Mouse (Mus musculus) neural tube, embryonic 10.5 days (tissue): ENCODE measurements around the gene Gm38392.
"Not testable (repeated sequence)": the region's sequence is repeated elsewhere in the genome, so short reads cannot be mapped to it uniquely, and the experiment has no call there.

Experiments used
- DNase-seq: peaks from one replicate; pipeline ENCODE4 v3.0.0-alpha.2; 2017; ENCODE audit warnings: low spot score; ENCODE audit errors: extremely low spot score

Gm38392 gene

GRCm38 (mm10) chr3:88287110-88287509, at the start of gene Gm38392:
Gene Gm38392, minus strand, starts transcription at chr3:88287210.
- DNase-seq, result no peak

- peak; percentile 96 for DNase-seq
Measured at GRCm38 (mm10) chr3:88336058-88337013, 49.3 kb upstream of the Gm38392 start, which contains the start of the genes Tmem79 and Smg5. Gene Tmem79, minus strand, starts transcription at chr3:88336148. Gene Smg5, plus strand, starts transcription at chr3:88336260.

GRCm38 (mm10) chr3:88335436-88336053, 48.5 kb upstream of the Gm38392 start:
- DNase-seq, result no peak

- DNase-seq, result no peak
Measured at GRCm38 (mm10) chr3:88334902-88335435, 48.0 kb upstream of the Gm38392 start.

- no peak for DNase-seq
Measured at GRCm38 (mm10) chr3:88334029-88334658, 47.1 kb upstream of the Gm38392 start.

GRCm38 (mm10) chr3:88331282-88331681, 44.3 kb upstream of the Gm38392 start:
- no peak for DNase-seq

- no peak for DNase-seq
Measured at GRCm38 (mm10) chr3:88328956-88329355, 41.9 kb upstream of the Gm38392 start.

- DNase-seq, result peak; percentile 60
Measured at GRCm38 (mm10) chr3:88324951-88325405, 38.0 kb upstream of the Gm38392 start, which contains the start of gene Glmp. Gene Glmp, plus strand, starts transcription at chr3:88325023.

- DNase-seq, result no peak
Measured at GRCm38 (mm10) chr3:88299172-88299571, 12.2 kb upstream of the Gm38392 start.

GRCm38 (mm10) chr3:88297321-88297851, 10.4 kb upstream of the Gm38392 start:
- no peak for DNase-seq

GRCm38 (mm10) chr3:88296561-88297318, 9.7 kb upstream of the Gm38392 start, which contains the start of the genes Tsacc and Cct3:
Gene Tsacc, minus strand, starts transcription at chr3:88296999.
Gene Cct3, plus strand, starts transcription at chr3:88297116.
- DNase-seq, result peak; percentile 93

- DNase-seq, result no peak
Measured at GRCm38 (mm10) chr3:88296110-88296560, 9.1 kb upstream of the Gm38392 start.

GRCm38 (mm10) chr3:88295272-88295671, 8.3 kb upstream of the Gm38392 start:
- not testable (repeated sequence) for DNase-seq

- no peak for DNase-seq
Measured at GRCm38 (mm10) chr3:88291970-88292369, 5.0 kb upstream of the Gm38392 start.

- DNase-seq, result not testable (repeated sequence)
Measured at GRCm38 (mm10) chr3:88288133-88288713, 1.2 kb upstream of the Gm38392 start.

- DNase-seq, result not testable (repeated sequence)
Measured at GRCm38 (mm10) chr3:88285565-88285895, 1.5 kb downstream of the Gm38392 start.

GRCm38 (mm10) chr3:88284815-88285564, 2.0 kb downstream of the Gm38392 start:
- DNase-seq, result not testable (repeated sequence)

GRCm38 (mm10) chr3:88281141-88281916, 5.7 kb downstream of the Gm38392 start:
- not testable (repeated sequence) for DNase-seq
